Mouse (Mus musculus) limb, embryonic 12.5 days (tissue): ENCODE results near the gene Casq2. TPM values are rescaled to one million over a fixed set of nuclear protein-coding genes. Genes with fewer than 3 reads are reported as not detected.

Source experiments
- ATAC-seq: fragments of 200-750 bp; cut with Nextera tagmentation; 2 replicates; pipeline ENCODE4 v1.8.0; 2017; ENCODE audit warnings: low read depth, moderate TSS enrichment; ENCODE audit not compliant: insufficient number of reproducible peaks, insufficient read depth, low FRiP score, low TSS enrichment
- H3K27ac ChIP-seq: fragments of 300-500 bp; sonication (generic); 2 replicates; pipeline ENCODE4 v1.5.1; 2016; ENCODE audit warnings: mild to moderate bottlenecking, moderate library complexity
- H3K27me3 ChIP-seq: fragments of 300-500 bp; sonication (generic); 2 replicates; pipeline ENCODE4 v1.6.1; 2016; ENCODE audit warnings: mild to moderate bottlenecking, moderate library complexity
- H3K36me3 ChIP-seq: fragments of 300-500 bp; sonication (generic); 2 replicates; pipeline ENCODE4 v1.6.1; 2016; ENCODE audit warnings: mild to moderate bottlenecking, moderate library complexity
- H3K4me1 ChIP-seq: fragments of 300-500 bp; sonication (generic); replicated peaks from 2 replicates; pipeline ENCODE4 v1.6.1; 2016
- H3K4me2 ChIP-seq: fragments of 300-500 bp; sonication (generic); 2 replicates; pipeline ENCODE4 v1.6.1; 2016; ENCODE audit warnings: mild to moderate bottlenecking, moderate library complexity
- H3K4me3 ChIP-seq: fragments of 300-500 bp; sonication (generic); replicated peaks from 2 replicates; pipeline ENCODE4 v1.5.1; 2016; ENCODE audit warnings: mild to moderate bottlenecking
- H3K9ac ChIP-seq: fragments of 300-500 bp; sonication (generic); replicated peaks from 2 replicates; pipeline ENCODE4 v1.6.1; 2016; ENCODE audit warnings: mild to moderate bottlenecking, moderate library complexity
- H3K9me3 ChIP-seq: fragments of 300-500 bp; sonication (generic); 2 replicates; pipeline ENCODE4 v1.6.1; 2016; ENCODE audit warnings: mild to moderate bottlenecking, moderate library complexity
- WGBS: fragments of 180-500 bp; shearing (Covaris S2); methylation state at CpG from one replicate; pipeline ENCODE4 v1.1.7; 2016; 5-methylcytosine and 5-hydroxymethylcytosine counted together
- polyA plus RNA-seq: library from polyadenylated mRNA; unstranded; fragments of >200 nt; fragmentation: Nextera tagmentation; extraction: Ambion mirVana; gene quantifications from 2 replicates; pipeline ENCODE4 v1.2.1, GENCODE M21; 2016

The Casq2 gene
- polyA plus RNA-seq, 1 experiment from 2014 or later: 15.6 TPM

DNA sequence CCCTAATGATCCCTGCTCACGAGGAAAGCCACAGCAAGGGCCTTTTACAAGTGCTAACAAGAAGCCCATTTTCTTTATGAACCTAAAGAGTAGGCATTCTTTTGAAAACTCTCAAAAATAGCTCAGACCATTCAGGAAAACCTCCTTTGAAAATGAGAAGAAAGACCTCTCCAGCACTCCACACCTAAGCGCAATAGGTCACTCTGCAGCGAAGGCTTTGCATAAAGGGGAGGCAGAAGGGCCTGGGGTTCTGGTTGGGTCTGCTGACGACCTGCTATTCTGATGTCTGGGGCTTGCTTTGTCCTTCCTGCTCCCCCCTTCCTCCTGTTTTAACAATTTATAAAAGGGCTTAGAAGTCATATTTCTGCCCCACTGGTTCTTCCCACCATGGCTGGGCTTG, 93.7 kb downstream of the Casq2 start:
- H3K4me2 ChIP-seq: no peak overlapping the region
- peaks cover 27% of the 10 kb centered on the region for H3K36me3 ChIP-seq
- H3K9me3 ChIP-seq: no peaks in the 10 kb centered on the region
- no peak overlapping the region for H3K9ac ChIP-seq
- ATAC-seq: no peak
- H3K27ac ChIP-seq: no peak overlapping the region
- WGBS: 73% methylated on average over 4 of the region's 4 CpGs
- no peak overlapping the region for H3K4me3 ChIP-seq
- no peaks in the 10 kb centered on the region for H3K27me3 ChIP-seq
- H3K4me1 ChIP-seq: peaks cover 46% of the 10 kb centered on the region

DNA sequence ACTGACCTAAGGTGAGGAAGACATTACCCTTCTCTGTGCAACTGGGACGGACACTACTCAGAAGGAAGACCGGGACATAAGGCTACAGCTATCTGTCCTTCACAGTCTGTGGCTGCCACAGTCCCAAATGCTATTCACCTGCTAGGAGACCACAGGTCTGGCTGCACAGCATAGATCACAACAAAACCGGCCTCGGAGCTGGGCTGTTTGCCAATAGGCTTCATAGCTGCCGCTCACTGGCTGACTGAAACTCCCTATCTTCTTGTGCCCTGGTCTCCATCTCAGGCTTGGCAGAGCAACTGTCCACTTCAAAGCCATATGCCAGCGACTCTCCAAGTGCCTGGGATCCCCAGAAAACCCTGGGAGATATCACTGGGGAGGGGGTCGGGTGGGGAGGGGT, 94.5 kb downstream of the Casq2 start:
- Histone ChIP-seq H3K9me3 (no peaks in the 10 kb centered on the region), H3K27me3 (no peaks in the 10 kb centered on the region), H3K4me1 (peaks cover 42% of the 10 kb centered on the region), H3K36me3 (peaks cover 27% of the 10 kb centered on the region), H3K4me2 (no peak overlapping the region), H3K4me3 (no peak overlapping the region), H3K9ac (no peak overlapping the region), H3K27ac (no peak overlapping the region)
- no peak for ATAC-seq
- 84% methylated on average over 7 of the region's 7 CpGs for WGBS

DNA sequence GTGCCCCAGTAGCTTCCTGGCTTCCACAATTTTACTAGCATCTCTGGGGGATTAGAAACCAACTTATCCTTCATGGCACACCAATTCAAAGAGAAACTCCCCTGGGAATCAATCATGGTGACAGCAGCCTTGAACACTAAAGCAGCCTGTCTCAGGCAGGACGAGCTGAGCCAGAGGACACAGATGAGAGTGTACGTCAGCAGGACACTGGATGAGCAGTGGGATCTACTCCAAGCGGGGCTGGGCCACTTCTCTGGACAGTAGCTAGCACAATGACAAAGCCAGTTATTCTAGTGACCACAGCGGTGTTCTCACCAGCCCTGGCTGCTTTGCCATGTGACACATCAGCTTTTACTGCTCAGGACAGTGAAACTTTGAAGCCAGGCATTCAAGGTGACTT, 95.0 kb downstream of the Casq2 start:
- no peak overlapping the region for H3K27ac ChIP-seq
- peaks cover 4% of the 10 kb centered on the region for H3K9me3 ChIP-seq
- peaks cover 32% of the 10 kb centered on the region for H3K36me3 ChIP-seq
- no peak for ATAC-seq
- H3K4me3 ChIP-seq: no peak overlapping the region
- H3K9ac ChIP-seq: no peak overlapping the region
- H3K4me1 ChIP-seq: peaks cover 38% of the 10 kb centered on the region
- no peak overlapping the region for H3K4me2 ChIP-seq
- H3K27me3 ChIP-seq: no peaks in the 10 kb centered on the region
- 69% methylated on average over 4 of the region's 4 CpGs for WGBS

DNA sequence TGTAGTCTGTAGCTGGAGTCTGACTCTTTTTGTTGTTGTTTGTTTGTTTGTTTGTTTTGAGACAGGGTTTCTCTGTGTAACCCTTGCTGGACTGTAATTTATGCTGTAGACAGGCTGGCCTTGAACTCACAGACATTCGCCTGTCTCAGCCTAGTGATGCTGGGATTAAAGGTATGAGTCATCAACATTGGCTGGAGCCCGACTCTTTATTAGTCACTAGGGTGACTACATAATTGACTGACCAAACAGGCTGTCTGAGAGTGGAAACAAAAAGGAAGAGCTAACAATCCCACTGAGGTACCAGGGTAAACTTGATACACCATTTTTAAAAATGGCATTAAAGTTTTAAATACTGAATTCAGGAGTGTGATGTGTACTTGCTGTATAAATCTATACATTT, 96.4 kb downstream of the Casq2 start:
- peaks cover 7% of the 10 kb centered on the region for H3K9me3 ChIP-seq
- no peaks in the 10 kb centered on the region for H3K27me3 ChIP-seq
- H3K4me2 ChIP-seq: no peak overlapping the region
- WGBS: 91% methylated on average over 2 of the region's 2 CpGs
- no peak overlapping the region for H3K27ac ChIP-seq
- H3K9ac ChIP-seq: no peak overlapping the region
- no peak overlapping the region for H3K4me3 ChIP-seq
- H3K36me3 ChIP-seq: peaks cover 43% of the 10 kb centered on the region
- peaks cover 29% of the 10 kb centered on the region for H3K4me1 ChIP-seq
- no peak for ATAC-seq

DNA sequence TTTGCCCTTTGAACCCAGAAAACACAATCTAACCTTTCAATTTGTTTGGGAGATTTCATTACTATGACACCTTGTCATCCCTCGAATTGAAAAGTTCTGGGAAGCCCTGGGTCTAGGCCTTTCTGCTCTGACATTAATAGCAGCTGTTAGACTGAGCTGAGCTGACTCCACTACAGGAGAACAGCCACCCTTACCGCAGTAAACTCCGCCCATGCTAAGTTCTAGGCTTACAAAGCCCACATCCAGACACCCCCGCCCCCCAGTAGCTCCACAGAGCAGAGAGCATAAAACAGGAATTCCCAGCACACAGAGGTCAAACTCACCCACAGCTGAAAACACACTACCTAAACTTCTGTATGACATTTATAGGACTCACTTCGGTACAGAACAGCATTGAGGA, 98.5 kb downstream of the Casq2 start:
- H3K36me3 ChIP-seq: peaks cover 47% of the 10 kb centered on the region
- 20% methylated on average over 5 of the region's 5 CpGs for WGBS
- no peak overlapping the region for H3K27ac ChIP-seq
- H3K9ac ChIP-seq: no peak overlapping the region
- ATAC-seq: peak; percentile 82
- no peak overlapping the region for H3K4me2 ChIP-seq
- H3K4me3 ChIP-seq: no peak overlapping the region
- H3K9me3 ChIP-seq: peaks cover 7% of the 10 kb centered on the region
- no peaks in the 10 kb centered on the region for H3K27me3 ChIP-seq
- peaks cover 36% of the 10 kb centered on the region for H3K4me1 ChIP-seq

DNA sequence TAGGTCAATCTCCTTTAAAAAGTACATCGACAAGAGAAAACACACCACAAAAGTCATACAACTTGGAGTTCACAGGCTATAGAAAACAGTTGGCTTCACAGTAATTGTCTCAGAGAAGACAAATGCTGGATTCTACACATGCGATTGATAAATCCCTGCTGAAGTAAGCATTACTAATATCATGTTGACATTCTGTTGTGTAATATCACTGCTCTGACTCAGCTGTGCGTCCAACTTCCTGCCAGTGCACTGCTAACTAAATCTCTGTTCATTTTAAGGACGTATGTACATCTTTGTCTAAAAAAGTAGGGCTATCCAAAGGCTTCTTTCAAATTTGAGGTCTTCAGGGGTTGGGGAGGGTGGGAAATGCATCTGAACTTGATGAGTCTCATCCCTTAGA, 101.2 kb downstream of the Casq2 start:
- no peak overlapping the region for H3K27ac ChIP-seq
- no peak overlapping the region for H3K9ac ChIP-seq
- no peak overlapping the region for H3K4me2 ChIP-seq
- H3K36me3 ChIP-seq: peaks cover 35% of the 10 kb centered on the region
- 75% methylated on average over 4 of the region's 4 CpGs for WGBS
- H3K4me3 ChIP-seq: no peak overlapping the region
- H3K27me3 ChIP-seq: no peaks in the 10 kb centered on the region; the same call in 1 of the 2 replicates
- ATAC-seq: no peak
- H3K4me1 ChIP-seq: peaks cover 32% of the 10 kb centered on the region
- H3K9me3 ChIP-seq: peaks cover 7% of the 10 kb centered on the region

DNA sequence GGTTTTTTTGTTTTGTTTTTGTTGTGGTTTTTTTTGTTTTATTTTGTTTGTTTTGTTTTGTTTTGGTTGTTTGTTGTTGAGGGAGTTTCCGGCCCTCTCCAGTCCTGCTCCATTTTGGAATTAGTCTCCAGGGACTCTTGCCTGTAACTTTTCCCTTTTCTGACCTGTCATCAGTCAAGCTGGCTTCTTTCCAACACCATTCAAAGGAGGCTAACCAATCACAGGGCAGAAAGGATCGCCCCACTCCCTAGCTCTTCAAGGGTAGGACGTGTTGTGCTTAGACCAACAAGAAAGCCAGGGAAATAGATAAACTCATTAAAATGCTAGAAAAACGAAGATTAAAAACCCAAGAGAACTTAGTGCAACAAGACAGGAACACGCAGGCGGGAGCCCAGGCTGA, 102.8 kb downstream of the Casq2 start:
- Histone ChIP-seq H3K27ac (no peak overlapping the region), H3K4me3 (no peak overlapping the region), H3K4me2 (no peak overlapping the region), H3K27me3 (peaks cover 2% of the 10 kb centered on the region), H3K9ac (no peak overlapping the region), H3K36me3 (peaks cover 24% of the 10 kb centered on the region; the same call in 1 of the 2 replicates), H3K4me1 (peaks cover 42% of the 10 kb centered on the region), H3K9me3 (peaks cover 7% of the 10 kb centered on the region)
- no peak for ATAC-seq
- WGBS: 41% methylated on average over 6 of the region's 6 CpGs

DNA sequence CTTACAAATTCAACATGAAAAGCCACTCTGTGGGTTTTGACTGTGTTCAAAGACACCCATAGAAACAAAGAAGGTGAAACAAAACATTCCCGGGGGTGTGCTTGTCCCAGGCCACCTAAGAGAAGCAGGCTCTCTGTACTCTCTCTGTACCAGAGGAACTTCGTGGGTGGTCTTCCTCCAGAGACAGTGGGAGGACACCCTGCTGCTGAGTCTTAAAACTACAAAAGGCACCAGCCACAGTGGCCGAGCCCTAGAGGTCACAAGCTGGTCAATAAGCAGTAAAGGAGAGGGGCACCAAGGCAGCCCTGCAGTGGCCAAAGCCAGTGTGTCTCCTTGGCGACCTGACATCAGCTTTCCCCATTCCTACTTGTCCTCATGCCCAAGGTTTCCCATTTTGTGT, 103.8 kb downstream of the Casq2 start:
- peaks cover 6% of the 10 kb centered on the region for H3K27me3 ChIP-seq
- H3K4me1 ChIP-seq: peaks cover 42% of the 10 kb centered on the region
- no peak overlapping the region for H3K4me2 ChIP-seq
- H3K9me3 ChIP-seq: peaks cover 7% of the 10 kb centered on the region
- no peak overlapping the region for H3K9ac ChIP-seq
- no peak overlapping the region for H3K4me3 ChIP-seq
- H3K27ac ChIP-seq: no peak overlapping the region
- no peak for ATAC-seq
- H3K36me3 ChIP-seq: peaks cover 21% of the 10 kb centered on the region; the same call in 1 of the 2 replicates
- 8% methylated on average over 4 of the region's 4 CpGs for WGBS

DNA sequence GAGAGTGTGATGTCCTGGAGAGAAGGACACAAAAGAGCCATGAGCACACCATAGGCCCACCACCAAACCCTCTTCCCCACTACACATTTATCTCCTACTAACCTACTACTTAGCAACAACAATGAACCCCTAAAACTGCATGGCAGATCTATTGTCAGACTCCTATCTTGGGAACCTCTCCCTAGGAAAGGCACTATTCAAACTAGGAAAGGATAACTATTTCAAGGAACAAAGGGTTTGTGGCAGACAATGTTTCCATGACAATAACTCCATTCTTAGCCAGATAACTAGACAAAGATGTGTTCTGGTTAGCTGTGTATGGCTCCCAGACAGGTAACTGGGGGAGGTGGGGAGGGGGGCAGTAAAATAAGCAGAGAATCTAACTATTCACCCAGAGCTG, 104.4 kb downstream of the Casq2 start:
- Histone ChIP-seq H3K27me3 (peaks cover 6% of the 10 kb centered on the region), H3K4me2 (no peak overlapping the region), H3K9me3 (peaks cover 7% of the 10 kb centered on the region), H3K4me1 (peaks cover 45% of the 10 kb centered on the region), H3K27ac (no peak overlapping the region), H3K4me3 (no peak overlapping the region), H3K36me3 (peaks cover 21% of the 10 kb centered on the region; the same call in 1 of the 2 replicates), H3K9ac (no peak overlapping the region)
- no peak for ATAC-seq

DNA sequence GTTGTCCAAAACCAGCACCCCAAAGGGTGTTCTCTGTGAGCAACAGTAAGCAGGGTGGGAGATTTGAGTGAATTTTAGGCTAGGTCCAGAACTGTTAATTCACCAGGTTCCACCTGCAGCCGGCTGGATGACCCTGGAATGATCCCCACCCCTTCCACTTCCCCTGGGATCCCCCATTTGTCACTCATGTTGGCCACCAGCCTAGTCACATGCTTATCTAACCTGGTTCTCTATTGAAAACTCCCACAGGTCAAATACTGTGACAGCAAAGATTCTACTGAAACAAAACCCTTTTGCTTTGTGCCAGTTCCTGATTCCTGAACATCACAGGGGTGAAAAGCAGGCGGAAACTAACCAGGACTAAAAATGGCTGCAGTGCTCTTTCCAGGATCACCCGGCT, 105.4 kb downstream of the Casq2 start:
- Histone ChIP-seq H3K9ac (no peak overlapping the region), H3K27me3 (peaks cover 6% of the 10 kb centered on the region), H3K36me3 (peaks cover 19% of the 10 kb centered on the region), H3K9me3 (no peaks in the 10 kb centered on the region), H3K4me2 (no peak overlapping the region), H3K4me3 (no peak overlapping the region), H3K27ac (no peak overlapping the region), H3K4me1 (peaks cover 54% of the 10 kb centered on the region)
- ATAC-seq: no peak
- 90% methylated on average over 3 of the region's 3 CpGs for WGBS

DNA sequence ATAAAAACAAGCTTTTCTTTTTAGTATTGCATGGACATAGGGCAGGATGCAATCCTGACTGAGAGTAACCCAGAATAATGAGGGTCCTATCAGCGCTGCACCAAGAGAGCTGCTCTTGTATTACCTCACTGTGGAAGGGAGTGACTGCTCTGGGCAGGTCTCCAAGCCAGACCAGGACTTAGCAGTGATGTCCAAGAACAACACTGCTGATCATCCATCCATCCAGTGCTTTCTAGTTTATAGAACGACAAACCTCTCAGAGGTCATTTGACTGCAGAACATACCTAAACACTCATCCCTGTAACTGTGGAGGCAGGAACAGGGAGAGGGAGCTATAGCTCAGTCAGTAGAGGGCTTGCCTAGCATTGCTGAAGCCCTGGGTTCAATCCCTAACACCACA, 106.4 kb downstream of the Casq2 start:
- peaks cover 64% of the 10 kb centered on the region for H3K4me1 ChIP-seq
- peaks cover 6% of the 10 kb centered on the region for H3K27me3 ChIP-seq
- no peak overlapping the region for H3K4me3 ChIP-seq
- WGBS: 74% methylated on average over 2 of the region's 2 CpGs
- ATAC-seq: no peak
- H3K9ac ChIP-seq: no peak overlapping the region
- H3K9me3 ChIP-seq: no peaks in the 10 kb centered on the region
- no peak overlapping the region for H3K4me2 ChIP-seq
- H3K27ac ChIP-seq: no peak overlapping the region
- H3K36me3 ChIP-seq: peaks cover 12% of the 10 kb centered on the region

DNA sequence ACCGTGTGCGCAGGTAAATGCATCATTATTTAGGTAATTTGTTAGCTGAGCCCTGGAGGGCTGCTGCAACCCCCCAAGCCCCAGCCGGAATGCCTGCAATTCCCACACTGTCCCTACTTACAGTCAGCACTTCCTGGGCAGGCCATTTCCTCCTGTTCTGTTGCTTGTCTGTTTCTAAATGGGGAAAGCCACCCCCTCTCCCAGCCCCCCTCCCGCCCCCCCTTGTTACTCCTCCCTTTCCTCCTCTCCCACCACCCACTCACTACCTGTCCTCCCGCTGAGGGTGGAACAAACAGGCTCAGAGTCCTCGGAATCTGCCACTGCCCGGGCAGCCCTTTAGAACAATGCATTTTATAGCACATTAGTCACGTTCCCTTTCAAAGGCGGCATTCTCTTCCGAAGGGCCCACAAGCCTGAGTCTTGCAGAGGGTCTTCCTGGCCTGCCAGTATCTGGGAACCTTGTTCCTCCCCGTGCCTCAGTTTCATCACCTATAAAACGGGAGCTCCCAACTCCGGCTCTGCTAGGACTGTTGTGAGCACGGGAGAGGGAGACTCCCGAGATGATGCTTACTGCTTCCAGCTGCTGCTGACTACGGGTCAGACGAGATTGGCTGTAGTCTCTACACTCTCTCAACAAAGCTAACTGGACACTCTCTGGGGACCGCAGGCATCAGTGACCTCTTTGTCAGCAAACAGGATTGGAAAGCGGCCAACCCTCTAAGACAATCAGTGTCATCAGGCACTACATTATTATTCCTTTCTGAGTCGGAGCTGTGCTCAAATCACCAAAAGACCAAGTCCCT, 107.5 kb downstream of the Casq2 start:
- no peaks in the 10 kb centered on the region for H3K9me3 ChIP-seq
- H3K36me3 ChIP-seq: peaks cover 7% of the 10 kb centered on the region
- peak overlapping the region; percentile 75 for H3K27ac ChIP-seq
- H3K4me3 ChIP-seq: no peak overlapping the region
- H3K9ac ChIP-seq: peak overlapping the region; percentile 0; the same call in 1 of the 2 replicates
- WGBS: 6% methylated on average over 19 of the region's 20 CpGs
- no peak for ATAC-seq
- peak overlapping the region; percentile 42 for H3K4me2 ChIP-seq
- H3K4me1 ChIP-seq: peaks cover 75% of the 10 kb centered on the region
- peaks cover 9% of the 10 kb centered on the region for H3K27me3 ChIP-seq
